Mouse (Mus musculus) small intestine, adult 2 months (tissue): Measurements from ENCODE around the gene Plekhd1. TPM values are rescaled to one million over a fixed set of nuclear protein-coding genes. Genes with fewer than 3 reads are reported as not detected.

Source experiments
- H3K27ac ChIP-seq: fragments of 200-500 bp; 2 replicates; pipeline ENCODE4 v1.5.1; 2012; ENCODE audit warnings: low read depth, low read length, control low read depth, inconsistent platforms; ENCODE audit not compliant: insufficient read depth
- H3K27me3 ChIP-seq: fragments of 200-500 bp; 2 replicates; pipeline ENCODE4 v1.6.1; 2012; ENCODE audit warnings: mild to moderate bottlenecking, moderate library complexity, low read length, inconsistent platforms; ENCODE audit not compliant: control insufficient read depth, insufficient read depth
- H3K36me3 ChIP-seq: fragments of 200-500 bp; 2 replicates; pipeline ENCODE4 v1.6.1; 2012; ENCODE audit warnings: mild to moderate bottlenecking, low read length, control low read depth, inconsistent platforms; ENCODE audit not compliant: control insufficient read depth, insufficient read depth
- H3K4me1 ChIP-seq: fragments of 200-500 bp; 2 replicates; pipeline ENCODE4 v1.6.1; 2012; ENCODE audit warnings: low read length, inconsistent platforms, mixed read lengths; ENCODE audit not compliant: control insufficient read depth, insufficient read depth, insufficient read length
- H3K4me3 ChIP-seq: fragments of 200-500 bp; 2 replicates; pipeline ENCODE4 v1.5.1; 2012; ENCODE audit warnings: low read depth, mild to moderate bottlenecking, control low read depth, inconsistent platforms, low read length, moderate library complexity
- CTCF ChIP-seq: fragments of 200-500 bp; IDR thresholded peaks from 2 replicates; pipeline ENCODE4 v1.5.1; 2012; ENCODE audit warnings: low read depth, mild to moderate bottlenecking, control low read depth, inconsistent platforms, low read length, moderate library complexity, mixed read lengths; ENCODE audit not compliant: insufficient replicate concordance, insufficient read length; ENCODE audit errors: extremely low read depth
- POLR2A ChIP-seq: fragments of 200-500 bp; IDR thresholded peaks from 2 replicates; pipeline ENCODE4 v1.6.1; 2012; ENCODE audit warnings: low read depth, mild to moderate bottlenecking, control low read depth, inconsistent platforms, low read length, moderate library complexity
- WGBS: fragments of 180-500 bp; shearing (Covaris S2); methylation state at CpG from one replicate; pipeline ENCODE4 v1.1.7; 2018; 5-methylcytosine and 5-hydroxymethylcytosine counted together
- polyA plus RNA-seq: library from polyadenylated mRNA; depleted of rRNA; stranded (reverse); fragments of >200 nt; gene quantifications from 2 replicates; pipeline ENCODE4 v1.2.3, GENCODE M21; 2012

The Plekhd1 gene
- polyA plus RNA-seq, 1 experiment = 0.23 TPM

DNA sequence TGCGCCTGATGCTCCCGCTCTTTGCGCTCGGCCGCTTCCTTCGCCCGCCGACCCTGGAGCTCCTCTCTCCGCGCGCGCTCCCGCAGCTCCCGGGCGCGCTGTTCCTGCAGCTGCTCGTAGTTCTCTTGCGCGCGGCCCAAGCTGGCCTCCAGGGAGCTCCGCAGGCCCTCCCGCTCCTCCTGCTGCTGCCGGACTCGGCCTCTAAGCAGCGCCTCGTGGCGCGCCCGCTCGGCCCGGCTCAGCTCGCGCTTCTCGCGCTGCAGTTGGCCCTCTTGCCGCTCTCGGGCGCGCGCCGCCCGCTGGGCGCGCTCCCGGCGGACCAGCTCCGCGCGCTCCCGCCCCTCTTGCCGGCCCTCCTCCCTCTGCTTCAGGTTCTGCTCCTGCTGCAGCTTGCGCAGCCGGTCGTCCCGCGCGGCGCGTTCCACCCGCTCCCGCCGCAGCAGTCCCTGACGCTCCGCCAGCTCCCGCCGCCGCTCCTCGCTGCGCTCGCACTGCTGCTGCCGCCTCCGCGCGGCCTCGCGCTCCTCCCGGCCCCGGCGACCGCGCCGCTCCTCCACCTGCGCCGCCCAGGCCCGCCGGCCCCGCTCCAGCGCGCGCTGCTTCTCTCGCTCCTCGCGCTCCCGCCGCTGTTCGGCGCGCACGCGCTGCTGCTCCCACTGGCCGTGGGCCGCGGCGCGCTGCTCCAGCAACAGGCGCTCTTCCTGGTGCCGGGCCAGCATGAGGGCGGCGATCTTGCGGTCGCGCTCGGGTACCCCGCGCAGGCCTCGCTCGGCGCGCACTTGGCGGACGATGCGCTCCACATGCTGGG lies 65.6 kb downstream of the Plekhd1 start:
- WGBS = 1% methylated on average over 118 of the region's 122 CpGs
- peaks cover 30% of the 10 kb centered on the region for H3K27me3 ChIP-seq

DNA sequence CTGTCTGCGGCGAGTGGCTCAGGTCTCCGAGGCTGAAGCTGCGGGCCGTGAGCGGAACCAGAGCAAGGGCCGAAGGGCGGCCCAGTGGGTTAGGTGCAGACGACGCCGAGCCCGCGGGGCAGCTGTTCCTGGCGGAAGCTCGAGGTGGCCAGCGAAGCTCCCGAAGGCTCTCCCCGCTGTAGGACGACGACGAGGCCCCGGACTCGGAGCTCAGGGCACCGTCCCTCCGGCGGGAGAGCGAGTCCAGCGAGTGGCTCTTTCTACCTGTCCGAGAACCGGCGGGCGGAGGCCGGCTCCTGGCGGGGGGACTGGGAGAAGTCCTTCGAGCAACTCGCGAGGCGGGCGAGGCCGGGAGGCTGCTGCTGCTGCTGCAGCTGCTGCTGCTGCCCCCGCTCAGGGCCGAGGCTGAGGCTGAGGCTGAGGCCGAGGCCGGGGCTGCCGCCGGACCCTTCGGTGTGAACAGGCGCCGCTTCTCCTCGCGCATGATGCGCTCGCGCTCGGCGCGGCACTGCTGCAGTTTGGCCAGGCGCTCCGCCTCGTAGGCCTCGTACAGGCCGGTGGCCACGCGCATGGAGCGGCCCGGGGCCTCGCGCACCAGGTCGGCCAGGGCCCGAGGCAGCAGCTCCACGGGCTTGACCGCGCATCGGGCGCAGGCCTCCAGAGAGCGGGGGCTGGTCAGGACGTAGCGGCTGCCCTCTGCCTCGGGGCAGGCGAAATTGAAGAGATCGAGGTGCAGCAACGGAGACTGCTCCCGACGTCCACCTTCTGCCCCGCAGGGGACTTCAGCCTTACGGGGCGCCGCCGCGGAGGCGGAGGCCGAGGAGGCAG lies 66.4 kb downstream of the Plekhd1 start:
- TF ChIP-seq POLR2A (no peak), CTCF (no peak)
- WGBS = 3% methylated on average over 92 of the region's 92 CpGs
- Histone ChIP-seq H3K4me1 (peaks cover 21% of the 10 kb centered on the region), H3K27ac (no peak overlapping the region), H3K36me3 (no peaks in the 10 kb centered on the region), H3K27me3 (peaks cover 30% of the 10 kb centered on the region), H3K4me3 (peak overlapping the region; percentile 62)

More for the DNA sequence above, 65.6 kb downstream of the Plekhd1 start:
- Histone ChIP-seq H3K4me1 (peaks cover 21% of the 10 kb centered on the region), H3K4me3 (peak overlapping the region; percentile 62), H3K27ac (no peak overlapping the region), H3K36me3 (no peaks in the 10 kb centered on the region)
- TF ChIP-seq CTCF (no peak), POLR2A (no peak)

DNA sequence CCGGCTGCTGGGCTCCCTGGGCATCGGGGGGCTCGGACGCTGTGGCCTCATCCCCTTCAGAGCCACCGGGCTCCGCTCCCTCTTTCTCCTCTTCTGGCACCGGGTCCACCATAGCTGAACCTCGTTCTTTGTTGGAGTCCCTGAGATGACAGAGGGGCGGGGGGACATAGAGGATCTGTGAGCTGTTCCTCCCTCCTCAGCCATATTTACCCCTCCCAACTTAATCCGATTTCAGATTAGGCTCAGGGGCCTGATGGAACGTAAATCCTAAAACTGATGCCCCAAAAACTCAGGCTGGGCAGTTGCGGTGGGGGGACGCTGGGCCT lies 67.0 kb downstream of the Plekhd1 start:
- TF ChIP-seq POLR2A = no peak
- Histone ChIP-seq H3K4me1 (peaks cover 21% of the 10 kb centered on the region), H3K4me3 (peak overlapping the region; percentile 62), H3K27me3 (peaks cover 30% of the 10 kb centered on the region), H3K36me3 (no peaks in the 10 kb centered on the region), H3K27ac (no peak overlapping the region)
- WGBS = 15% methylated on average over 13 of the region's 13 CpGs

DNA sequence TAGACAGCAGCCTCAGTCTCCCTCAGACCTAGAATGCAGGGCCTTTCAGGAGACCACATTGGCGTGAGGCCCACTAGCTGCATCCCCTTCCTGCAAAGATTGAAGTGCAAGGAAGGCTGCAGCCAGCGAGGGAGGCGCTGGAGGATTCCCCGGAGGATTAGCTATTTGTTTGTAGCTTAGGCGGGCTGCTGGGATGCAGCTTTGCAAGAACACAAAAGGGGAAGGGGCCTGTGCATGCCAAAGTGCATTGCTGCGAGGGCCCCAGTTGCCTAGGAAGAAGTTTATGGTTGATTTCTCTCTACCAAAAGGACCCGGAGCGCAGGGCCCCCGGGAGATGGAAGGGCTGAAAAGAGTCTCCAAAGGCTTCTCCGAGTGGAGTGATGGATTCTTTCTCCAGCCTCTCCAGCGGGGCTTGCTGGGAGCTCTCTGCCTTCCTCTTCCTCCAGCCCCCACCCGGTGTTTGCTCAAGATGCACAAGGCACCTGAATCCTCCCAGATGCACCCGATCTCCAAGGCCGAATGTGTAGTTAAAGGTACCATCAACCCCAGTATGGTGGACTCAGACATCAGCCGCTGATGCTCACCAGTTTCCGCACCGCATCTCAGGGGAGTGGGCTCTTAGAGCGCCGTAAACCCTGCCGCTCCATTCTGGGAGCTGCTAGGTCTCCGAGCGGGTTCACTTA lies 67.5 kb downstream of the Plekhd1 start:
- no peaks in the 10 kb centered on the region for H3K36me3 ChIP-seq
- H3K27ac ChIP-seq = no peak overlapping the region
- TF ChIP-seq CTCF (no peak), POLR2A (no peak)
- H3K4me3 ChIP-seq = peak overlapping the region; percentile 1
- H3K4me1 ChIP-seq = peaks cover 21% of the 10 kb centered on the region
- peaks cover 30% of the 10 kb centered on the region for H3K27me3 ChIP-seq
- 13% methylated on average over 22 of the region's 22 CpGs for WGBS

DNA sequence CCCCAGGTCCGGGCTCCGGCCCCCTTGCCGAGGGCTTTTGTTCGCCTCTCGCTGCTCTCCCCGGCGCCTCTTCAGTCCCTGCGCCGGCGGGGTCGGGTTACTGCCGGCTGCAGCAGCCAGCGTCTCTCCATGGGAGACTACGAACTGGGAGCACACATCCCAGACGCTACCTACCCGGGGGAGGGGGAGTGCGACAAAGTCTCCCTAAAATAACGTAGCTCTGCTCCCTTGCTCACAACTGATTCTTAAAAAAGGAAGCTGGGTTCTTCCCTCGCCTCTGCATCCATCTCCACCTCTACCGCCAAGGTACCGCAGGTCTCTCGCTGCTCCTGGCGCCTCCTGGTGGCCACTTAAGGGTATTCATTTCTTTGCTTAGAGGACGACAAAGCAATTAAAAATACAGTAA lies 68.0 kb downstream of the Plekhd1 start, which contains the start of gene Ccdc177:
Gene Ccdc177, minus strand, starts transcription at position 292 of the 406 bp plus-strand sequence.
- TF ChIP-seq CTCF (peak; percentile 96; the same call in 1 of the 2 replicates), POLR2A (no peak)
- WGBS = 1% methylated on average over 24 of the region's 24 CpGs
- H3K4me1 ChIP-seq = peaks cover 21% of the 10 kb centered on the region
- no peak within 1 kb of the TSS for H3K27ac ChIP-seq
- H3K4me3 ChIP-seq = peak within 1 kb of the TSS; percentile 1
- H3K27me3 ChIP-seq = peaks cover 30% of the 10 kb centered on the region
- H3K36me3 ChIP-seq = no peaks in the 10 kb centered on the region

DNA sequence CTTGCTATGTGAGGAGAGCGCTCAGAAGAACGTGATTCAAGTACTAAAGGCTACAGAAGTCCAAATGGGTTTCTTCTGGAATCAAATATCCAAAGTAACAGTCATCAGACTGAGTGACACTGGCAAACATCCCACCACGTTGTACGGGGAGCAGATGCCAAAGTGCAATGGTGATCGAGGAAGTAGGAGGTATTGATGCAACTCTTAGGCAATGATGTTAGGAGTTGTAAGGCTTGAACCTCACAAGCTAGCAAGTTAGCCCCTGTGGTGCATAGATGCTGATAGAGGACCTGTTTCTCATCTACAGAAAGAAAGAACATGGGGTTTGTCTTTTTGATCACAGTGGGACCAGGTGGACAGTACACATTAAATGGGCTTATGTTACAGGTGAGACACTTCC lies 70.6 kb downstream of the Plekhd1 start:
- Histone ChIP-seq H3K36me3 (no peaks in the 10 kb centered on the region), H3K4me1 (peaks cover 14% of the 10 kb centered on the region), H3K27ac (no peak overlapping the region), H3K27me3 (peaks cover 20% of the 10 kb centered on the region), H3K4me3 (no peak overlapping the region)
- no peak for TF ChIP-seq POLR2A
- TF ChIP-seq CTCF = no peak
- WGBS = 50% methylated on average over 5 of the region's 5 CpGs
